Mouse (Mus musculus) left cerebral cortex, adult 2 months (tissue): ENCODE results near the gene Atg13. TPM values are rescaled to one million over a fixed set of nuclear protein-coding genes. Genes with fewer than 3 reads are reported as not detected.

ENCODE experiments used
- DNase-seq, 2 experiments: peaks; one replicate each; pipeline ENCODE4 v3.0.0; 2021 to 2022; ENCODE audit warnings: low spot score in 2 of 2, mixed read lengths in 1 of 2; ENCODE audit errors: extremely low spot score in 1 of 2
- H3K27ac ChIP-seq: fragments of 200-600 bp; 2 replicates; pipeline ENCODE4 v1.8.1; 2022
- H3K4me3 ChIP-seq: fragments of 200-600 bp; 2 replicates; pipeline ENCODE4 v1.8.1; 2022
- CTCF ChIP-seq: fragments of 200-600 bp; IDR thresholded peaks from 2 replicates; pipeline ENCODE4 v1.8.1; 2022; ENCODE audit warnings: antibody characterized with exemption, mild to moderate bottlenecking, moderate library complexity
- intact Hi-C: fragments of 180-260 bp; cut with DNase I; formaldehyde crosslinking; loops from one replicate; pipeline ENCODE4 v1.15.1; 2025
- total RNA-seq, 2 experiments: library from RNA; stranded (reverse); gene quantifications; 2 replicates each; pipeline ENCODE4 v1.2.3; 2021

Atg13 gene
- total RNA-seq, 2 experiments from 2014 or later = 83.7 to 84.1 TPM

GRCm38 (mm10) chr2:91628171-91628570, 82.2 kb downstream of the Atg13 start:
- TF ChIP-seq CTCF = no peak
- no peak overlapping the region for H3K27ac ChIP-seq
- intact Hi-C loops = no loop called here
- no peak for DNase-seq
- H3K4me3 ChIP-seq = no peak overlapping the region

- Histone ChIP-seq H3K4me3 (no peak overlapping the region), H3K27ac (no peak overlapping the region)
- no peak for DNase-seq
- intact Hi-C loops = no loop called here
- no peak for TF ChIP-seq CTCF
These were observed 82.9 kb downstream of the Atg13 start for GRCm38 (mm10) chr2:91627486-91627885.

Other genes with a start within 250 kb of the Atg13 start
- gene Ckap5, start 183.8 kb downstream of the Atg13 start, total RNA-seq = 100 to 1,000 TPM; 120 to 134 TPM
- under 1 TPM in 1 of 2 experiments, not detected in 1; 0.14 TPM for gene F2, start 74.2 kb downstream of the Atg13 start, total RNA-seq
- 10 to 100 TPM; 11.7 TPM for gene Zfp408, start 60.8 kb downstream of the Atg13 start, total RNA-seq
- 10 to 100 TPM; 74.2 to 80.4 TPM for gene Arhgap1, start 60.7 kb downstream of the Atg13 start, total RNA-seq
- 1 to 10 TPM; 4.9 to 6.5 TPM for gene Harbi1, start 276 bp upstream of the Atg13 start, total RNA-seq
- 10 to 100 TPM; 55.9 to 56.3 TPM for gene Ambra1, start 19.6 kb upstream of the Atg13 start, total RNA-seq
- gene Chrm4, start 216.7 kb upstream of the Atg13 start, total RNA-seq = 10 to 100 TPM; 47.9 to 59.9 TPM
- 10 to 100 TPM; 16.5 to 21.5 TPM for gene Mdk, start 221.7 kb upstream of the Atg13 start, total RNA-seq
- gene Gm9821, start 235.1 kb upstream of the Atg13 start, total RNA-seq = not detected